In genomic region chr8:120813028-120813427, GRCm38 (mm10) we compare ENCODE assay signal across 15 mouse cellular contexts.
"Had no signal": no experiment of that assay in that cellular context is flagged by ENCODE, and none has a peak within 500 bp of the region (broad histone marks: within the 10 kb centered on the region; RNA-seq: fewer than 3 reads in every experiment).

No protein-coding gene starts in this region.

- H3K4me2 ChIP-seq: limb, embryonic 13.5 days; midbrain, embryonic 12.5 days; neural tube, embryonic 13.5 days had no signal

- H3K36me3 ChIP-seq: limb, embryonic 13.5 days; midbrain, embryonic 12.5 days; neural tube, embryonic 13.5 days had no signal

- H3K27ac ChIP-seq: layer of hippocampus, adult 2 months; limb, embryonic 13.5 days; liver, embryonic 14.5 days; midbrain, embryonic 12.5 days; neural tube, embryonic 13.5 days; stomach, postnatal 0 days had no signal

- H3K4me3 ChIP-seq: layer of hippocampus, adult 2 months; limb, embryonic 13.5 days; midbrain, embryonic 12.5 days; neural tube, embryonic 13.5 days had no signal

- DNase-seq: kidney, postnatal 10 days; kidney, postnatal 4 days; left cerebral cortex, postnatal 4 days; lung, adult 18-20 months; lung, postnatal 14 days; right cerebral cortex, adult 18-20 months; right cerebral cortex, postnatal 25 days; thymus, postnatal 4 days had no signal

- H3K9me3 ChIP-seq: limb, embryonic 13.5 days; midbrain, embryonic 12.5 days; neural tube, embryonic 13.5 days had no signal

- ATAC-seq: midbrain, embryonic 16.5 days had no signal

- H3K9ac ChIP-seq: limb, embryonic 13.5 days; liver, embryonic 14.5 days; midbrain, embryonic 12.5 days; neural tube, embryonic 13.5 days had no signal

- H3K4me1 ChIP-seq: limb, embryonic 13.5 days; midbrain, embryonic 12.5 days; neural tube, embryonic 13.5 days had no signal
